Mouse (Mus musculus) gastrocnemius, postnatal 14 days (tissue): ENCODE measurements around the gene Pik3r3. TPM values are rescaled to one million over a fixed set of nuclear protein-coding genes. Genes with fewer than 3 reads are reported as not detected.
"Not testable (repeated sequence)": the region's sequence is repeated elsewhere in the genome, so short reads cannot be mapped to it uniquely, and the experiment has no call there.

Source experiments
- DNase-seq: peaks from one replicate; pipeline ENCODE4 v3.0.0; 2021; ENCODE audit warnings: mixed read lengths
- intact Hi-C: fragments of 180-260 bp; cut with DNase I; formaldehyde crosslinking; loops from one replicate; pipeline ENCODE4 v1.15.1; 2025; ENCODE audit warnings: low total_unique reads
- total RNA-seq, 2 experiments: library from RNA; stranded (reverse); gene quantifications; 2 replicates each; pipeline ENCODE4 v1.2.3; 2021

The Pik3r3 gene
- total RNA-seq, 2 experiments from 2014 or later, result 7.7 to 11.3 TPM

- intact Hi-C loops, result no loop called here
Observed at GRCm38 (mm10) chr4:116217046-116217445, 4.4 kb upstream of the Pik3r3 start.

GRCm38 (mm10) chr4:116217661-116218060, 3.8 kb upstream of the Pik3r3 start:
- DNase-seq, intact Hi-C loops: not testable (repeated sequence)

More at GRCm38 (mm10) chr4:116217046-116217445, 4.4 kb upstream of the Pik3r3 start:
- DNase-seq, result no peak

- no peak for DNase-seq
- intact Hi-C loops, result no loop called here
Observed at GRCm38 (mm10) chr4:116219056-116219455, 2.4 kb upstream of the Pik3r3 start.

GRCm38 (mm10) chr4:116220071-116220650, 1.3 kb upstream of the Pik3r3 start:
- DNase-seq, result no peak
- intact Hi-C loops, result no loop called here

- intact Hi-C loops, result no loop called here
- no peak for DNase-seq
Observed at GRCm38 (mm10) chr4:116220780-116221139, 658 bp upstream of the Pik3r3 start.

DNA sequence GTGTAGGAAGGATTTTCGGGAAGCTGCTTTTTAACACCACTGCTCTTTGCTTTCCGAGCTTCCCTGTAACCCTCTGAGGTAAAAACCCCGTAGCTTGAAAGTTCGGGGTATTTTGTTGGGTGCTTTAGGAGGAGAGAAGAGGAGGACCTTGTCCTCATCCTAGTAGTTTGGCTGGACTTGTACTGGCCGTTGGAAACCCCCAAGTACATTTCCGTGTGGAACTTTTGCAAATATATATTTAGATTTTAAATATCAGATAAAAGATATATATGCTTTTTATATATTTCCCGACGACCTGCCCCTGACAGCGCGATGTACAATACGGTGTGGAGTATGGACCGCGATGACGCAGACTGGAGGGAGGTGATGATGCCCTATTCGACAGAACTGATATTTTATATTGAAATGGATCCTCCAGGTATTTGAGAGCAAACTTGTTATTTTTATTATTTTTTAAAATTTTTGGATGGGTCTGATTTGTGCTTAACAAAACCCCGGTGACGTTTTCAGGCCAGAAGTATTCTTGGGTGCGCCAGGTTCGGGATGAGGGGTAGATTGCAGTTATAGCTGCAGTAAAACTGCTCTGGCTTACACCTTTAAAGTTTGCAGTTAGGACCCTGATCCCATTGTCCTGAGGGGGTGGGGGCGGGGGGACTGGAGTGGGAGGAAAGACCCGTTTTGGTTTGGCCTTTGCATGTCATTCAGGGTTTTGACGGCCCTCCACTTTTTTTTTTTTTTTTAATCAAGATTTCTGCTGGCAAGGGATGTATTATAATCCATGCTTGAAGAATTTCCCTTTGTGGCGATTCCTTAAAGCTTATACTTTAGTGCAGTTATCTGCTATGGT, 801 bp downstream of the Pik3r3 start:
- intact Hi-C loops, result no loop called here
- DNase-seq, result no peak

- DNase-seq, result no peak
- intact Hi-C loops, result no loop called here
Observed at GRCm38 (mm10) chr4:116222843-116223119, 1.4 kb downstream of the Pik3r3 start.

DNA sequence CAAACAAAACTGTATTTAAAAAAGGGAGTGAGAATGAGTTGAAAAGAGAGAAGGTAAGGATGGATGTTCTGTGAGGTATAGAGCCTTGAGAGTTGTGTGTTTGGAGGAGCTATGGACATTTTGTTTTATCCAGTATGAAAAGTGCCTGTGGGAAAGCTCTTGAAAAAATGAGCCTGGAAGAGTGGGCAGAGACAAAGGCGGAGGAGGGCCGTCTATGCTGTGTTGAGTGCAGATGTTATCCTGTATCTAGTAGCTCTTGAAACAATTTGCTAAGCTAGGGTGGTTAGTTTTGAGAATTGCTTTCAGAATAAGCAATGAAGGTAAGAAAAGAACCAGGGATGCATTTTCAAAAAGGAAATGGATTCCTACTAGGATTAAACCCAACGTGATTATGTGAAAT, 22.0 kb downstream of the Pik3r3 start:
- intact Hi-C loops, result no loop called here
- no peak for DNase-seq

GRCm38 (mm10) chr4:116244240-116244639, 22.8 kb downstream of the Pik3r3 start:
- intact Hi-C loops, result no loop called here
- DNase-seq, result no peak

- DNase-seq, result peak; percentile 17
- intact Hi-C loops, result not testable (repeated sequence)
Observed at GRCm38 (mm10) chr4:116245926-116246325, 24.5 kb downstream of the Pik3r3 start.

- intact Hi-C loops, result no loop called here
- DNase-seq, result no peak
Observed at GRCm38 (mm10) chr4:116249986-116250385, 28.6 kb downstream of the Pik3r3 start.

DNA sequence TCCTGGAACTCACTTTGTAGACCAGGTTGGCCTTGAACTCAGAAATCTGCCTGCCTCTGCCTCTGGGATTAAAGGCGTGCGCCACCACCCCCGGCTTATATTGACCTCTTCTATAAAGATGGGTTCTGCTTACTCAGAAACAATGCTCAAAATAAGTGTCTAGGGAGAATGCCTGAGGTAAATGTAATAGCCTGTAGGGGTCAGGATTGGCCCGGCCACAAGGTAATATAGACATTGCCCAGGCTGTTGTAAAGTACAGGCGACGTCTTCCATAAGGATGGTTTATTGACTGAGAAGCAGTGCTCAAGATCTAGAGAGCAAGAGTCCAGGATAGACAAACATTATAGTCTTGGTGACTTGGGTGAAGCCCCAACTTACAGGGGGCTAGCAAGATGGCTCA, 46.8 kb downstream of the Pik3r3 start:
- no peak for DNase-seq
- intact Hi-C loops, result no loop called here

GRCm38 (mm10) chr4:116282211-116282610, 60.8 kb downstream of the Pik3r3 start:
- peak; percentile 10 for DNase-seq
- intact Hi-C loops, result loop anchor here (5.0 kb wide), 1 partner anchor 115 kb away; the partner anchor contains the start of gene Tspan1

DNA sequence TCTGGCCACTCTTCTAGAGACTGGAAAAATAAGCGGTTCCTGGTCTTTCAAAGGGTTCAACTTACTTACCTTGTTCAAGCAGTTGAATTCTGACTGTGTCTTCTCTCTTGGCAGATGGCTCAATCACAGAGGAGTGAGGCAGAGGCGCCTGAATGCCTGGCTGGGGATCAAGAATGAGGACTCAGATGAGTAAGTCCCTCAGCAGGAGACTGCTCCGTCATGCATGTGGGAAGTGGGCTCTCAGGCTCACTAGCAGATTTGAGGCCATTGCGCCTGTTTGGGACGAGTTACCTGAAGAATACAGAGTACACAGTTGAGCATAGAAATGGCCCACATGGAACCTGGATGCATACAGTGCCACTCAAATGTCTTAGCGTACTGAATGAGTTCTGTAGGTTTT, 70.1 kb downstream of the Pik3r3 start:
- no peak for DNase-seq
- intact Hi-C loops, result no loop called here

DNA sequence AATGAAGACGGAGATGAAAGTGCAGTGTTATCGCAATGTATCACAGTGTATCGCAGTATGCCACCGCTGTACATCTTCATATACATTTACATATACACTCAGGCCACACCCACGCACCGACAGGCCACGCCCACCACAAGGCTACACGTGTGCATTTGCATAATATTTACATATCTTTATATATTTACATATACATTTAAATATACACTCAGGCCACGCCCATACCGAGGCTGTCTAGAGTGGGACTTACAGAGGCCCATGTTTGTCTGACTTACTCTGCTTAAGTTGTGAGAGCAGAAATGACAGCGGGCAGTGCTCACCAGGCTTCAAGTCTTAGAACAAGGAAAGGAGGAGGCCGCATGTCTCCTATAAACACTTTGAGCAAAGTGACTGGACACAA, 71.9 kb downstream of the Pik3r3 start:
- intact Hi-C loops, result no loop called here
- no peak for DNase-seq

- intact Hi-C loops, result no loop called here
- peak; percentile 36 for DNase-seq
Observed at GRCm38 (mm10) chr4:116300878-116301355, 79.5 kb downstream of the Pik3r3 start.

DNA sequence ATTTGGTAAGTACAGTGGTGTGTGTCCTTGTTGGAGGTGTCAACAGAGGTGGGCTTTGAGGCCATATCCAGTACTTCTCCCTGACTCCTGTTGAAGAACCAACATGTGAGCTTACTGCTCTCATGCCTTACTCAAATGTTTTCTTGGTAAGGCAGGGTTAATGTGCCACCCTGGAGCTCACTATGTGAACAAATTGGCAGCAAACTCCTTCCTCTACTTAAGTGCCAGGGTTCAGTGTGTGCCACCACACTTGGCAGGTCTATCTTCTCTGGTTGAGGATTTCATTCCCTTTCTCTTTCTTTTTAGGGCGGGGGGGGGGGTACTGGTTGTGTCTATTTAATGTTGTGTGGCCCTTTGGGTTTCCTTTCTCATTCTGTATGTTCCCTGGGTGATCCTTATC, 83.1 kb downstream of the Pik3r3 start:
- intact Hi-C loops, result no loop called here
- no peak for DNase-seq

GRCm38 (mm10) chr4:116317575-116317974, 96.2 kb downstream of the Pik3r3 start:
- no peak for DNase-seq
- intact Hi-C loops, result no loop called here

DNA sequence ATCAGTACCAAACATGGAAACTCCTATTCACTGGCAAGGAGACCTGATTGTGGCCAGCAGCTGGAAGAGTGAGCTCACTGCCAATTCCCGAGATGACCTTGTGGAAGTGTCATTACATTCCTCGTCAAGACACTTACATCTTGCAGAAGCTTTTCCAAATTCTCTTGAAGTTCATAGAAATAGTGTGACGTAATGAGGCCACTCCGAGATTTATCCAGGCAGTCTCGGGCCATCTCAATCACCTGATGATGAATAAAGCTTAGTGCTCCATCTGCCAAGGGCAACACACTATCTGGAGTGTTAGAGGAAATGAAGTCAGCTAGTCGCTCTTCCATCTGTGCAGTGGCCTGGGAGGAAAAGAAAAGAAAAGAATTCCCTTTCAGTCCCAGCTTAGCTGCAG, 100.7 kb downstream of the Pik3r3 start:
- intact Hi-C loops, result no loop called here
- no peak for DNase-seq

- no peak for DNase-seq
- intact Hi-C loops, result no loop called here
Observed at GRCm38 (mm10) chr4:116329256-116329655, 107.8 kb downstream of the Pik3r3 start.

- DNase-seq, result no peak
- intact Hi-C loops, result no loop called here
Observed at GRCm38 (mm10) chr4:116336294-116336693, 114.9 kb downstream of the Pik3r3 start.
